ENCODE assay signal across 27 mouse cellular contexts in the genomic region with DNA sequence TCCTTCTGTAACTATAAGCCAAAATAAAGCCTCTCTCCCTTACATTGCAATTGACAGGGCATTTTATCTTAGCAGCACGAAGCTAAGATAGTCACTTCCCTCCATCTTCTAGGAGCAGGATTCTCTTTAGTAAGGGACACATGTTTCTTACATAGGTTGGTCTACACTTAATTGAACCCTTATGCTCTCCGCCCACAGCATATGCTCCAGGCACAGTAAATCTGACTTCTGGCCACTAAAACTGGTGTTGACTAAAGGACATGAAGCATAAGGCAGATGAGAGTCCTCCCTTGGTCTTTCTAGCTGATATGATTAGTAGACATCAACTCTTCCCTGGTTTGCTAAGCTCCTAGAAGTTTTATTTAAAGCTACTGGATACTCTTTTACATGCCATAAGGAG.
"Had no signal": no experiment of that assay in that cellular context is flagged by ENCODE, and none has a peak within 500 bp of the region (broad histone marks: within the 10 kb centered on the region; RNA-seq: fewer than 3 reads in every experiment).

No protein-coding gene starts in this region.

- H3K9me3 ChIP-seq: embryonic facial prominence, embryonic 10.5 days; embryonic facial prominence, embryonic 12.5 days; embryonic facial prominence, embryonic 13.5 days; embryonic facial prominence, embryonic 15.5 days; forebrain, embryonic 10.5 days; forebrain, embryonic 12.5 days; forebrain, embryonic 13.5 days; forebrain, embryonic 15.5 days had no signal

- H3K27me3 ChIP-seq: embryonic facial prominence, embryonic 12.5 days; embryonic facial prominence, embryonic 13.5 days; embryonic facial prominence, embryonic 15.5 days; forebrain, embryonic 12.5 days; forebrain, embryonic 13.5 days; forebrain, embryonic 15.5 days had no signal

- H3K4me1 ChIP-seq: embryonic facial prominence, embryonic 12.5 days; embryonic facial prominence, embryonic 15.5 days; forebrain, embryonic 10.5 days; forebrain, embryonic 12.5 days; forebrain, embryonic 13.5 days; forebrain, embryonic 15.5 days had no signal

- ATAC-seq: forebrain, embryonic 13.5 days; forebrain, embryonic 14.5 days; forebrain, embryonic 15.5 days; forebrain, embryonic 16.5 days; forebrain, postnatal 0 days had no signal

- H3K9ac ChIP-seq: embryonic facial prominence, embryonic 12.5 days; embryonic facial prominence, embryonic 13.5 days; embryonic facial prominence, embryonic 15.5 days; forebrain, embryonic 12.5 days; forebrain, embryonic 13.5 days; forebrain, embryonic 15.5 days; forebrain, postnatal 0 days had no signal

- H3K27ac ChIP-seq: embryonic facial prominence, embryonic 10.5 days; embryonic facial prominence, embryonic 12.5 days; embryonic facial prominence, embryonic 13.5 days; embryonic facial prominence, embryonic 15.5 days; forebrain, embryonic 10.5 days; forebrain, embryonic 12.5 days; forebrain, embryonic 13.5 days; forebrain, embryonic 15.5 days; gastrocnemius, adult 2 months; heart, adult 2 months had no signal

- H3K4me3 ChIP-seq: embryonic facial prominence, embryonic 10.5 days; embryonic facial prominence, embryonic 12.5 days; embryonic facial prominence, embryonic 13.5 days; embryonic facial prominence, embryonic 15.5 days; erythroblast, embryonic 14.5 days; forebrain, embryonic 10.5 days; forebrain, embryonic 12.5 days; forebrain, embryonic 13.5 days; forebrain, embryonic 15.5 days; gastrocnemius, adult 2 months; heart, adult 2 months had no signal

- DNase-seq: cerebellum, adult 9-10 months; cerebellum, adult 9-11 months; cerebellum, postnatal 10 days; cerebellum, postnatal 14 days; cerebellum, postnatal 25 days; cerebellum, postnatal 36 days; embryo, embryonic 11 days; forebrain, postnatal 0 days; gastrocnemius, adult 2 months; gastrocnemius, postnatal 10 days; gastrocnemius, postnatal 14 days; gastrocnemius, postnatal 25 days; gastrocnemius, postnatal 36 days; heart, adult 11 months; heart, adult 18-20 months; heart, adult 2 months had no signal

- H3K36me3 ChIP-seq: embryonic facial prominence, embryonic 10.5 days; embryonic facial prominence, embryonic 12.5 days; embryonic facial prominence, embryonic 13.5 days; embryonic facial prominence, embryonic 15.5 days; forebrain, embryonic 10.5 days; forebrain, embryonic 12.5 days; forebrain, embryonic 15.5 days had no signal

- H3K4me2 ChIP-seq: embryonic facial prominence, embryonic 12.5 days; embryonic facial prominence, embryonic 13.5 days; embryonic facial prominence, embryonic 15.5 days; forebrain, embryonic 12.5 days; forebrain, embryonic 13.5 days; forebrain, embryonic 15.5 days had no signal
